Mouse (Mus musculus) midbrain, embryonic 10.5 days (tissue): ENCODE measurements around the gene Eef1a1. TPM values are rescaled to one million over a fixed set of nuclear protein-coding genes. Genes with fewer than 3 reads are reported as not detected.
"Not testable (repeated sequence)": the region's sequence is repeated elsewhere in the genome, so short reads cannot be mapped to it uniquely, and the experiment has no call there.

Source experiments
- DNase-seq: peaks from one replicate; pipeline ENCODE4 v3.0.0-alpha.2; 2017; ENCODE audit warnings: low spot score
- H3K27ac ChIP-seq: fragments of 300-500 bp; sonication (generic); replicated peaks from 2 replicates; pipeline ENCODE4 v1.5.1; 2016; ENCODE audit warnings: mild to moderate bottlenecking
- H3K27me3 ChIP-seq: fragments of 300-500 bp; sonication (generic); 2 replicates; pipeline ENCODE4 v1.6.1; 2016; ENCODE audit warnings: low read depth, mild to moderate bottlenecking; ENCODE audit not compliant: poor library complexity, severe bottlenecking
- H3K36me3 ChIP-seq: fragments of 300-500 bp; sonication (generic); 2 replicates; pipeline ENCODE4 v1.6.1; 2016; ENCODE audit warnings: mild to moderate bottlenecking, moderate library complexity
- H3K4me1 ChIP-seq: fragments of 300-500 bp; sonication (generic); 2 replicates; pipeline ENCODE4 v1.6.1; 2016
- H3K4me3 ChIP-seq: fragments of 300-500 bp; sonication (generic); 2 replicates; pipeline ENCODE4 v1.5.1; 2016; ENCODE audit warnings: mild to moderate bottlenecking, moderate library complexity
- H3K9me3 ChIP-seq: fragments of 300-500 bp; sonication (generic); replicated peaks from 2 replicates; pipeline ENCODE4 v1.6.1; 2016; ENCODE audit warnings: mild to moderate bottlenecking
- WGBS: fragments of 180-500 bp; shearing (Covaris S2); methylation state at CpG from one replicate; pipeline ENCODE4 v1.1.7; 2016; 5-methylcytosine and 5-hydroxymethylcytosine counted together
- polyA plus RNA-seq: library from polyadenylated mRNA; unstranded; fragments of >200 nt; fragmentation: Nextera tagmentation; extraction: Ambion mirVana; gene quantifications from 2 replicates; pipeline ENCODE4 v1.2.1, GENCODE M21; 2016

Gene Eef1a1
- polyA plus RNA-seq, 1 experiment from 2014 or later, result 3,775 TPM

GRCm38 (mm10) chr9:78504679-78505078 is 15.7 kb upstream of the Eef1a1 start:
- no peak for DNase-seq
- H3K4me1 ChIP-seq, result peaks cover 36% of the 10 kb centered on the region
- H3K36me3 ChIP-seq, result no peaks in the 10 kb centered on the region
- 75% methylated on average over 3 of the region's 3 CpGs for WGBS
- H3K27ac ChIP-seq, result peak overlapping the region; percentile 88
- no peak overlapping the region for H3K4me3 ChIP-seq
- H3K27me3 ChIP-seq, result no peaks in the 10 kb centered on the region
- H3K9me3 ChIP-seq, result no peaks in the 10 kb centered on the region

GRCm38 (mm10) chr9:78504133-78504532 is 15.2 kb upstream of the Eef1a1 start:
- DNase-seq, result no peak

GRCm38 (mm10) chr9:78503223-78504079 is 14.5 kb upstream of the Eef1a1 start:
- no peaks in the 10 kb centered on the region for H3K27me3 ChIP-seq
- H3K4me3 ChIP-seq, result peak overlapping the region; percentile 23
- H3K27ac ChIP-seq, result peak overlapping the region; percentile 88
- peaks cover 36% of the 10 kb centered on the region for H3K4me1 ChIP-seq
- peak; percentile 64 for DNase-seq
- H3K9me3 ChIP-seq, result no peaks in the 10 kb centered on the region
- H3K36me3 ChIP-seq, result no peaks in the 10 kb centered on the region
- WGBS, result 4% methylated on average over 6 of the region's 6 CpGs

More at GRCm38 (mm10) chr9:78504133-78504532, 15.2 kb upstream of the Eef1a1 start:
- no peak overlapping the region for H3K4me3 ChIP-seq
- peak overlapping the region; percentile 88 for H3K27ac ChIP-seq
- H3K27me3 ChIP-seq, result no peaks in the 10 kb centered on the region
- WGBS, result 65% methylated on average over 4 of the region's 4 CpGs
- H3K4me1 ChIP-seq, result peaks cover 36% of the 10 kb centered on the region
- H3K9me3 ChIP-seq, result no peaks in the 10 kb centered on the region
- no peaks in the 10 kb centered on the region for H3K36me3 ChIP-seq

- Histone ChIP-seq H3K36me3 (no peaks in the 10 kb centered on the region), H3K4me3 (no peak overlapping the region), H3K4me1 (peaks cover 33% of the 10 kb centered on the region), H3K27me3 (no peaks in the 10 kb centered on the region), H3K27ac (no peak overlapping the region), H3K9me3 (no peaks in the 10 kb centered on the region)
- no peak for DNase-seq
- whole genome bisulfite sequencing, result 86% methylated on average over 4 of the region's 4 CpGs
Observed at GRCm38 (mm10) chr9:78501284-78501683, 12.3 kb upstream of the Eef1a1 start.

- WGBS, result 73% methylated on average over 3 of the region's 3 CpGs
Observed at GRCm38 (mm10) chr9:78500386-78500785, 11.4 kb upstream of the Eef1a1 start.

GRCm38 (mm10) chr9:78493171-78493570 is 4.2 kb upstream of the Eef1a1 start:
- 88% methylated on average over 7 of the region's 7 CpGs for WGBS
- Histone ChIP-seq H3K27me3 (no peaks in the 10 kb centered on the region), H3K9me3 (no peaks in the 10 kb centered on the region), H3K4me3 (no peak overlapping the region), H3K27ac (no peak overlapping the region), H3K4me1 (peaks cover 12% of the 10 kb centered on the region), H3K36me3 (no peaks in the 10 kb centered on the region)
- DNase-seq, result no peak

More at GRCm38 (mm10) chr9:78500386-78500785, 11.4 kb upstream of the Eef1a1 start:
- DNase-seq, result no peak
- Histone ChIP-seq H3K27me3 (no peaks in the 10 kb centered on the region), H3K27ac (no peak overlapping the region), H3K4me1 (peaks cover 29% of the 10 kb centered on the region), H3K9me3 (no peaks in the 10 kb centered on the region), H3K4me3 (no peak overlapping the region), H3K36me3 (no peaks in the 10 kb centered on the region)

GRCm38 (mm10) chr9:78492254-78492653 is 3.3 kb upstream of the Eef1a1 start:
- WGBS, result 91% methylated on average over 3 of the region's 3 CpGs
- H3K27me3 ChIP-seq, result no peaks in the 10 kb centered on the region
- H3K9me3 ChIP-seq, result no peaks in the 10 kb centered on the region
- DNase-seq, result no peak
- no peaks in the 10 kb centered on the region for H3K36me3 ChIP-seq
- H3K4me3 ChIP-seq, result no peak overlapping the region
- H3K27ac ChIP-seq, result no peak overlapping the region
- peaks cover 12% of the 10 kb centered on the region for H3K4me1 ChIP-seq

- H3K4me3 ChIP-seq, result no peak overlapping the region
- no peaks in the 10 kb centered on the region for H3K9me3 ChIP-seq
- no peak for DNase-seq
- no peaks in the 10 kb centered on the region for H3K27me3 ChIP-seq
- peaks cover 12% of the 10 kb centered on the region for H3K4me1 ChIP-seq
- H3K36me3 ChIP-seq, result no peaks in the 10 kb centered on the region
- H3K27ac ChIP-seq, result no peak overlapping the region
- WGBS, result 88% methylated on average over 3 of the region's 3 CpGs
Observed at GRCm38 (mm10) chr9:78491169-78491568, 2.2 kb upstream of the Eef1a1 start.

- 96% methylated on average over 5 of the region's 5 CpGs for WGBS
- not testable (repeated sequence) for H3K9me3 ChIP-seq, H3K36me3 ChIP-seq
Observed at GRCm38 (mm10) chr9:78488021-78488420, 930 bp downstream of the Eef1a1 start.

GRCm38 (mm10) chr9:78484660-78485059 is 4.3 kb downstream of the Eef1a1 start:
- Histone ChIP-seq H3K27ac (no peak overlapping the region), H3K27me3 (no peaks in the 10 kb centered on the region), H3K4me1 (peaks cover 27% of the 10 kb centered on the region), H3K9me3 (no peaks in the 10 kb centered on the region), H3K4me3 (no peak overlapping the region), H3K36me3 (peaks cover 14% of the 10 kb centered on the region)
- 82% methylated on average over 3 of the region's 3 CpGs for WGBS
- DNase-seq, result no peak

More at GRCm38 (mm10) chr9:78488021-78488420, 930 bp downstream of the Eef1a1 start:
- not testable (repeated sequence) for H3K27ac ChIP-seq, H3K4me3 ChIP-seq, H3K27me3 ChIP-seq, DNase-seq
- H3K4me1 ChIP-seq, result peaks cover 15% of the 10 kb centered on the region

GRCm38 (mm10) chr9:78482386-78482785 is 6.6 kb downstream of the Eef1a1 start:
- H3K9me3 ChIP-seq, result no peaks in the 10 kb centered on the region
- H3K36me3 ChIP-seq, result peaks cover 34% of the 10 kb centered on the region
- H3K4me1 ChIP-seq, result peaks cover 25% of the 10 kb centered on the region
- 7% methylated on average over 3 of the region's 3 CpGs for WGBS
- H3K27ac ChIP-seq, result peak overlapping the region; percentile 99
- DNase-seq, result no peak
- H3K4me3 ChIP-seq, result peak overlapping the region; percentile 97
- H3K27me3 ChIP-seq, result no peaks in the 10 kb centered on the region

- Histone ChIP-seq H3K4me1 (peaks cover 25% of the 10 kb centered on the region), H3K36me3 (peaks cover 41% of the 10 kb centered on the region), H3K4me3 (peak overlapping the region; percentile 97), H3K9me3 (no peaks in the 10 kb centered on the region), H3K27ac (peak overlapping the region; percentile 99), H3K27me3 (no peaks in the 10 kb centered on the region)
- under 1% methylated on average over 75 of the region's 77 CpGs for WGBS
- peak; percentile 99 for DNase-seq
Observed at GRCm38 (mm10) chr9:78481423-78482331, 7.3 kb downstream of the Eef1a1 start.
